Mouse (Mus musculus): ENCODE measurements at regions not wholly inside any gene's neighbourhood (a gene's known extent, or its start where the extent isn't known, plus 50 kb on each side); places are given as distances from the start of the nearest gene placed in this dataset.

- TF ChIP-seq GATA1 (IDR thresholded peaks at IDR 0.05; ENCODE audit: borderline replicate concordance, low read length) (no peak), FLI1 (IDR thresholded peaks at IDR 0.05; ENCODE audit: low read length) (no peak)
Observed at GRCm38 (mm10) chr15:41162268-41162667, 1028.1 kb downstream of the 9330182O14Rik start.

Measured in megakaryocyte, embryonic 14.5 days (primary cell).